Mouse (Mus musculus) midbrain, postnatal 0 days (tissue): ENCODE measurements around the gene Maml1. TPM values are rescaled to one million over a fixed set of nuclear protein-coding genes. Genes with fewer than 3 reads are reported as not detected.

ENCODE experiments used
- ATAC-seq: fragments of 200-750 bp; cut with Nextera tagmentation; 2 replicates; pipeline ENCODE4 v1.8.0; 2017; ENCODE audit warnings: moderate number of reproducible peaks, mild to moderate bottlenecking, moderate TSS enrichment, moderate library complexity; ENCODE audit not compliant: low FRiP score
- DNase-seq: peaks from one replicate; pipeline ENCODE4 v3.0.0-alpha.2; 2015; ENCODE audit warnings: low spot score
- H3K27ac ChIP-seq: fragments of 300-500 bp; sonication (generic); 2 replicates; pipeline ENCODE4 v1.5.1; 2014; ENCODE audit warnings: low read depth, mild to moderate bottlenecking, low read length, mixed read lengths
- H3K27me3 ChIP-seq: fragments of 300-500 bp; sonication (generic); 2 replicates; pipeline ENCODE4 v1.6.1; 2014; ENCODE audit warnings: low read length, control low read depth, mixed read lengths; ENCODE audit not compliant: insufficient read depth
- H3K36me3 ChIP-seq: fragments of 300-500 bp; sonication (generic); 2 replicates; pipeline ENCODE4 v1.6.1; 2014; ENCODE audit warnings: low read length, control low read depth, mixed read lengths; ENCODE audit not compliant: insufficient read depth
- H3K4me1 ChIP-seq: fragments of 300-500 bp; sonication (generic); 2 replicates; pipeline ENCODE4 v1.6.1; 2014; ENCODE audit warnings: mild to moderate bottlenecking, control low read depth, antibody characterized with exemption, low read length, mixed read lengths; ENCODE audit not compliant: insufficient read depth
- H3K4me2 ChIP-seq: fragments of 300-500 bp; sonication (generic); 2 replicates; pipeline ENCODE4 v1.6.1; 2014; ENCODE audit warnings: low read depth, mild to moderate bottlenecking, low read length, mixed read lengths; ENCODE audit not compliant: poor library complexity, severe bottlenecking
- H3K4me3 ChIP-seq: fragments of 300-500 bp; sonication (generic); 2 replicates; pipeline ENCODE4 v1.5.1; 2014; ENCODE audit warnings: low read depth, mild to moderate bottlenecking, low read length, moderate library complexity
- H3K9ac ChIP-seq: fragments of 300-500 bp; sonication (generic); replicated peaks from 2 replicates; pipeline ENCODE4 v1.6.1; 2014; ENCODE audit warnings: mild to moderate bottlenecking, low read length, moderate library complexity, mixed read lengths; ENCODE audit not compliant: poor library complexity, severe bottlenecking
- H3K9me3 ChIP-seq: fragments of 300-500 bp; sonication (generic); 2 replicates; pipeline ENCODE4 v1.6.1; 2016; ENCODE audit warnings: low read length, control low read depth
- CTCF ChIP-seq: IDR thresholded peaks from 2 replicates; pipeline ENCODE4 v1.5.1; 2016; ENCODE audit warnings: antibody characterized with exemption, mild to moderate bottlenecking
- WGBS: fragments of 180-500 bp; shearing (Covaris S2); extraction: QIAGEN DNeasy Blood & Tissue Kit; methylation state at CpG from one replicate; pipeline ENCODE4 v1.1.7; 2014; 5-methylcytosine and 5-hydroxymethylcytosine counted together
- polyA plus RNA-seq: library from polyadenylated mRNA; unstranded; fragments of >200 nt; fragmentation: Nextera tagmentation; extraction: Ambion mirVana; gene quantifications from 2 replicates; pipeline ENCODE4 v1.2.1, GENCODE M21; 2015
- total RNA-seq: library from RNA; depleted of rRNA; stranded (reverse); fragments of >200 nt; gene quantifications from 2 replicates; pipeline ENCODE4 v1.2.3, GENCODE M21; 2014; rRNA removed

Maml1 gene
- total RNA-seq (12.5 and 12.8 TPM in 2 replicates), polyA plus RNA-seq (1.5 and 1.6 TPM in 2 replicates)

GRCm38 (mm10) chr11:50292190-50292855, at the start of gene Maml1:
Gene Maml1 (minus strand): TSS chr11:50292311.
- TF ChIP-seq CTCF, result peak; percentile 31
- Histone ChIP-seq H3K4me2 (peak within 1 kb of the TSS; percentile 81), H3K4me3 (peak within 1 kb of the TSS; percentile 98), H3K36me3 (peaks cover 17% of the 10 kb centered on the region), H3K27me3 (no peaks in the 10 kb centered on the region), H3K4me1 (peaks cover 8% of the 10 kb centered on the region; the same call in 1 of the 2 replicates), H3K27ac (peak within 1 kb of the TSS; percentile 99), H3K9me3 (no peaks in the 10 kb centered on the region), H3K9ac (peak within 1 kb of the TSS; percentile 99)
- ATAC-seq (peak; percentile 98), DNase-seq (peak; percentile 99)
- WGBS, result under 1% methylated on average over 44 of the region's 45 CpGs

GRCm38 (mm10) chr11:50336891-50337290, 44.8 kb upstream of the Maml1 start:
- WGBS, result 51% methylated on average over 4 of the region's 4 CpGs
- Histone ChIP-seq H3K27ac (no peak overlapping the region), H3K4me1 (no peaks in the 10 kb centered on the region), H3K9ac (no peak overlapping the region), H3K9me3 (no peaks in the 10 kb centered on the region), H3K27me3 (no peaks in the 10 kb centered on the region), H3K4me3 (no peak overlapping the region), H3K4me2 (no peak overlapping the region), H3K36me3 (no peaks in the 10 kb centered on the region)
- no peak for ATAC-seq
- no peak for TF ChIP-seq CTCF
- DNase-seq, result no peak

GRCm38 (mm10) chr11:50336126-50336525, 44.0 kb upstream of the Maml1 start:
- H3K4me3 ChIP-seq, result no peak overlapping the region
- 55% methylated on average over 1 of the region's 1 CpGs for WGBS
- TF ChIP-seq CTCF, result no peak

GRCm38 (mm10) chr11:50333181-50333580, 41.1 kb upstream of the Maml1 start:
- no peak overlapping the region for H3K4me2 ChIP-seq
- H3K9me3 ChIP-seq, result no peaks in the 10 kb centered on the region
- H3K27me3 ChIP-seq, result no peaks in the 10 kb centered on the region
- ATAC-seq (no peak), DNase-seq (no peak)
- H3K27ac ChIP-seq, result no peak overlapping the region
- no peak overlapping the region for H3K9ac ChIP-seq
- no peak overlapping the region for H3K4me3 ChIP-seq
- H3K4me1 ChIP-seq, result no peaks in the 10 kb centered on the region
- WGBS, result 92% methylated on average over 3 of the region's 3 CpGs
- no peaks in the 10 kb centered on the region for H3K36me3 ChIP-seq
- TF ChIP-seq CTCF, result no peak

More at GRCm38 (mm10) chr11:50336126-50336525, 44.0 kb upstream of the Maml1 start:
- Histone ChIP-seq H3K27me3 (no peaks in the 10 kb centered on the region), H3K9me3 (no peaks in the 10 kb centered on the region), H3K9ac (no peak overlapping the region), H3K36me3 (no peaks in the 10 kb centered on the region), H3K4me1 (no peaks in the 10 kb centered on the region), H3K4me2 (no peak overlapping the region), H3K27ac (no peak overlapping the region)
- ATAC-seq, result no peak
- no peak for DNase-seq

- DNase-seq (no peak), ATAC-seq (no peak)
- Histone ChIP-seq H3K27me3 (no peaks in the 10 kb centered on the region), H3K4me2 (no peak overlapping the region), H3K4me3 (no peak overlapping the region), H3K36me3 (no peaks in the 10 kb centered on the region), H3K9ac (no peak overlapping the region), H3K27ac (no peak overlapping the region), H3K4me1 (peaks cover 4% of the 10 kb centered on the region; the same call in 1 of the 2 replicates), H3K9me3 (no peaks in the 10 kb centered on the region)
- no peak for TF ChIP-seq CTCF
- 96% methylated on average over 1 of the region's 1 CpGs for WGBS
These were observed 37.3 kb upstream of the Maml1 start for GRCm38 (mm10) chr11:50329378-50329777.

GRCm38 (mm10) chr11:50328075-50328625, 36.0 kb upstream of the Maml1 start:
- Histone ChIP-seq H3K36me3 (no peaks in the 10 kb centered on the region), H3K4me1 (peaks cover 13% of the 10 kb centered on the region; the same call in 1 of the 2 replicates), H3K4me2 (no peak overlapping the region), H3K4me3 (no peak overlapping the region), H3K9me3 (no peaks in the 10 kb centered on the region), H3K9ac (no peak overlapping the region), H3K27me3 (no peaks in the 10 kb centered on the region), H3K27ac (no peak overlapping the region)
- WGBS, result 94% methylated on average over 3 of the region's 3 CpGs
- no peak for TF ChIP-seq CTCF
- no peak for ATAC-seq
- no peak for DNase-seq
